Mouse (Mus musculus): ENCODE measurements around the gene Tnni2.
"Not testable (repeated sequence)": the region's sequence is repeated elsewhere in the genome, so short reads cannot be mapped to it uniquely, and the experiment has no call there.

Gene Tnni2

GRCm38 (mm10) chr7:142441585-142441984 lies at the start of gene Tnni2:
TSS of gene Tnni2 (plus strand) at chr7:142441808.
- DNase-seq (ENCODE audit: low spot score in 2 of 2): no peak

- DNase-seq (ENCODE audit: low spot score in 2 of 2): no peak
Observed at GRCm38 (mm10) chr7:142393191-142393590, 48.4 kb upstream of the Tnni2 start.

GRCm38 (mm10) chr7:142394261-142395190 lies 47.1 kb upstream of the Tnni2 start:
- no peak for DNase-seq (ENCODE audit: low spot score in 2 of 2)

GRCm38 (mm10) chr7:142395472-142395871 lies 46.1 kb upstream of the Tnni2 start:
- DNase-seq (ENCODE audit: low spot score in 2 of 2): no peak

- no peak for DNase-seq (ENCODE audit: low spot score in 2 of 2)
Observed at GRCm38 (mm10) chr7:142396611-142397010, 45.0 kb upstream of the Tnni2 start.

DNA sequence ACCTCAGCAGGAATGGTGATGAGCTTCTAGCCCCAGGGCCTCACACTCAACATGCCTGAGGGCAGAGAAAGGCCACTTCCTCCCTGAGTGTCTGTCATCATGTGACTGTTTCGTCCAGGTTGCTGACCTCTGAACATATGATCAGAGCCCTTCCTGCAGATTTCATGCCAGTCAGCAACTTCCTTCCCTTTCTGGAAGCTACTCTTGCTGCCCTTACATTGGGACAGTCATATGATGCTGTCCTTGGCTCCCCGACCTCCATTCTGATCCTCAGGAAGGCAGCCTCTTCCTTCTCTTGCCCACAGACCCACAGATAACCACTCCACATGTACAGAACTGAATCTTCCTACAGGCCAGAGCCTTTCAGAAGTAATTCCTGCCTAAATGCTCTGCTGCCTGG lies 43.6 kb upstream of the Tnni2 start:
- DNase-seq (ENCODE audit: low spot score in 2 of 2): no peak

GRCm38 (mm10) chr7:142399250-142399649 lies 42.4 kb upstream of the Tnni2 start:
- no peak for DNase-seq (ENCODE audit: low spot score in 2 of 2)

DNA sequence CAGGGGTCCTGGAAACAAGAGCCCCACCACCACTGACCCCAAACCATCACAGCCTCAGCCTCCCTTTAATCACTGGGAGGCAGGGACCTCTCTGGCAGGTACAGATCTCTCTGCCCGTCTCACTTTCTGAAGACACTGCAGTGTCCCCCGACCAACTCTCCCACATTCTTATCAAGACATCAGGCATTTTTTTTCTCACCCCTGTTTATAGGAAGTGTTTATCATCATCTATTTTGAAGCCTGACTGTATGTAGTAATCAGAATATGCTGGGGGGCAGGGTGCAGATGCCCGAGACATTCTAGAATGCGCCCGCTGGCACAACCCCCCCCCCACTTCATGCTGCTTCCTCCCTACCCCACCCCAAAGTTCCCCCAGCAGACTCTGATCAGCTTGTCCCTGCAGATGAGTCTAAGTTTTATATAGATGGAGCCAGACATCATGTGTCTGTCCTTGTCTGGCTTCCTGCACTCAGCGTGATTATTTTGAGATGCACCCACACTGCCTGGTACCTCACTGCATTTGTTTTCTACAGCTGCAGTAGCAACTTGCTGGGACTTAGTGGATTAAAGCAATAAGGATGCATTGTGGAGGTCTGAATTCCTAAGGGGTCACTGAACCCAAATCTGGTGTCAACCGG lies 41.4 kb upstream of the Tnni2 start:
- DNase-seq (ENCODE audit: low spot score in 2 of 2): peak in 1 of 2 experiments; percentile 51

DNA sequence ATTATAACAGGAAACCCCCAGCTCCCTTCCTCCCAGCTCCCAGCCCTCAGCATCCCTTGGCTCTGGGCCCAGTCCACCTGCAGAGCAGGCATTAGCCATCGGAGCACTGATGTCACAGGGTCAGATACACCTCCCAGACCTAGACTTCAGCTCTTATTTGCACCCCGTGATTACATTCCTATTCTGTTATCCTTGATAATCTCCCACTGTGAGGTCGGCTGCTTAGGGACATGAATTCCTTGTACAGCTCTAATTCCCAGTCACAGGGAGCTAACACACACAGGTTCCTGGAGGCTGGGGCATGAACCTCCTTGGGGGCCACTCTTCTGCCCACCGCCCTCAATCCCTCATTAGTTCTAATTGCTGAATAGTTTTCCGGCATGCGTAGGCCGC lies 40.9 kb upstream of the Tnni2 start:
- no peak for DNase-seq (ENCODE audit: low spot score in 2 of 2)

DNA sequence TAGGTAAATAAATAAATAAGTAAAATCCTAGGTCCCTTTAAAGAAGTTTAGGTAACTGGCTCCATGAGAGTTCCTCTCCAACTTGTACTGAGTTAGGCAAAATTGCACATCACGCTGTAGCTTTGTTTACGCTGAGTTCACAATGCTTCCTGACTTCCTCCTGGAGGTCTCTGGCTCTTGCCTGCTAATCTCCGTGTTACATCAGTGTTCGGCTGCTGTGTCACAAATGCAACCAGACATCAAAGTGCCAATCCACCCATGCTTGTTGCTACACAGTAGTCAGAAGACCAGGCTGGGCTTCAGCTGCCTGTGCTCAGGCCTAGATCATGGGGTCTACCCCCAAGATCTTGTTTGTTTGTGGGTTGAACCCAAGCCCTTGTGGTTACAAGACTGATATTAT lies 38.0 kb upstream of the Tnni2 start:
- no peak for DNase-seq (ENCODE audit: low spot score in 2 of 2)

GRCm38 (mm10) chr7:142405134-142405533 lies 36.5 kb upstream of the Tnni2 start:
- not testable (repeated sequence) for DNase-seq (ENCODE audit: low spot score in 2 of 2)

DNA sequence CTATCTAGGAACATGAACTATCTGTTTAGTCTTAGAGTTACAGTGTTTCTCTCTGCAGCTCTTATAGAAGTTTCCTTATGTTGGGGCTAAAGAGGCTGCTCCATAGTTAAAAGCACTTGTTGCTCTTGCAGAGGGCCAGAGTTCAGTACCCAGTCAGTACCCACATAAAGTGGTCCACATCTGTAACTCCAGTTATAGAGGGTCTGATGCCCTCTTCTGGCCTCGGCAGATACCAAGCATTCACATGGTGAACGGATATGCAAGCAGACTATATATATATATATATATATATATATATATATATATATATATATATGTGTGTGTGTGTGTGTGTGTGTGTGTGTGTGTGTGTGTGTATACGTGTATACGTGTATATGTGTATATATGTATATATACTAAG lies 33.7 kb upstream of the Tnni2 start:
- no peak for DNase-seq (ENCODE audit: low spot score in 2 of 2)

- no peak for DNase-seq (ENCODE audit: low spot score in 2 of 2)
Observed at GRCm38 (mm10) chr7:142408686-142409085, 32.9 kb upstream of the Tnni2 start.

- DNase-seq (ENCODE audit: low spot score in 2 of 2): no peak
Observed at GRCm38 (mm10) chr7:142409603-142410002, 32.0 kb upstream of the Tnni2 start.

GRCm38 (mm10) chr7:142413285-142413684 lies 28.3 kb upstream of the Tnni2 start:
- no peak for DNase-seq (ENCODE audit: low spot score in 2 of 2)

GRCm38 (mm10) chr7:142415314-142415713 lies 26.3 kb upstream of the Tnni2 start:
- DNase-seq (ENCODE audit: low spot score in 2 of 2): no peak

- no peak for DNase-seq (ENCODE audit: low spot score in 2 of 2)
Observed at GRCm38 (mm10) chr7:142416225-142416624, 25.4 kb upstream of the Tnni2 start.

- no peak for DNase-seq (ENCODE audit: low spot score in 2 of 2)
Observed at GRCm38 (mm10) chr7:142418027-142418426, 23.6 kb upstream of the Tnni2 start.

DNA sequence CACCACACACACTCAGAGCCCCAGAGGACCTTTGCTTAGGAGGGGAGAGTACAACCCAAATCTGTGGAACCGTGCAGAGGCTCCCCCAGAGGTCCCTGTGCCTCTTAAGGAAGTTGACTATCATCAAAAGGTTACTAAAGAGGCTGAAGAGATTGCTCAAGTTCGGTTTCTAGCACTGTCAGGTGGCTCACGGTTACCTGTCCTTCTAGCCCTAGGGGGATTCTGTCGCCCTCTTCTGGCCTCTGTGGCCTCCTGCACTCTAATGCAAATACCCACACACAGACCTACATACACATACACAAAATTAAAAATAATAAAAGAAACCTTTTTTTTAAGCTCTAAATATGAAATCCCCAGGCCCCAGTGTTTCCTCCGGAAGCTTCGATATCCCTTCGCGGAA lies 22.9 kb upstream of the Tnni2 start:
- DNase-seq (ENCODE audit: low spot score in 2 of 2): no peak

DNA sequence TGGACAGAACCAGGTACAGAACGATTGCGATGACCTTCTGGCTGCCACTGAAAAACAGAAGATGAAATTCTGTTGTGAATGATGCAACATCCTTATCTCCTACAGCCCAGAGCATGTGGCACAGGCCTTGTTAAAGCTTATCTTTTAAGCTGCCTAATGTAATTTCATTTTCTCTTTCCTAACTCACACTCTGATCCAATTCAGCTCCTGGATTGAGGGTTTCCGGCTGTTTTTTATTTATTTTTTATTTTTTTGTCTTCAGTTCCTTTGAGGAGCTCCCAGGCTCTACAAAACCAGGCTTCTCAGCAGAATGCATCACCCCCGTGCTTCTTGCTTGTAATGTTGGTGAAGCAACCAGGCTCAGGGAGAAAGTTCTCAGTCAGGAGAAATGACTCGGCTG lies 21.7 kb upstream of the Tnni2 start:
- DNase-seq (ENCODE audit: low spot score in 2 of 2): no peak

GRCm38 (mm10) chr7:142421826-142422225 lies 19.8 kb upstream of the Tnni2 start:
- no peak for DNase-seq (ENCODE audit: low spot score in 2 of 2)

- no peak for DNase-seq (ENCODE audit: low spot score in 2 of 2)
Observed at GRCm38 (mm10) chr7:142425641-142426213, 15.9 kb upstream of the Tnni2 start.

DNA sequence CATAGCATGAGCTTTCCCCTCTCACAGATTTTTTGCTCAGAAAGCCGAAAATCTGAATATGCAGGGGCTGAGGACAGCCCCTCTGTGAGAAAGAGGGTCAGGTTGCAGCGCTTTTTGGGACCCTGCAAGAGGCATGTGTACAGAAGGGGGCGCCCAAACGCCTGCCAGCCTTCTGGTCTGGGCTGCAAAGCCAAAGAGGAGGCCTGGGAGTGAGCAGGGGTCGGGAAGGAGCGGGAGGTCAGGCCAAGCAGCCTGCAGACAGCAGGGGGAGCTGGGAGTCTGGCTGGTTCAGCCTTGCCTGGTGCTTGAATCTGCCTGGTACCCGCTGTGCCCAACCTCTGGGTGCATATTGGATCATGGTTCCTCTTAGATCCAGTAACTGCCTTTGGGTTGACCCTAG lies 13.4 kb upstream of the Tnni2 start:
- no peak for DNase-seq (ENCODE audit: low spot score in 2 of 2)
